Mouse (Mus musculus) adipocyte (in vitro differentiated cells): Measurements from ENCODE around the gene Rab27a.
"Not testable (repeated sequence)": the region's sequence is repeated elsewhere in the genome, so short reads cannot be mapped to it uniquely, and the experiment has no call there.

Source experiments
- DNase-seq: peaks from one replicate; pipeline ENCODE4 v3.0.0-alpha.2; 2016; ENCODE audit warnings: low spot score

The Rab27a gene

DNA sequence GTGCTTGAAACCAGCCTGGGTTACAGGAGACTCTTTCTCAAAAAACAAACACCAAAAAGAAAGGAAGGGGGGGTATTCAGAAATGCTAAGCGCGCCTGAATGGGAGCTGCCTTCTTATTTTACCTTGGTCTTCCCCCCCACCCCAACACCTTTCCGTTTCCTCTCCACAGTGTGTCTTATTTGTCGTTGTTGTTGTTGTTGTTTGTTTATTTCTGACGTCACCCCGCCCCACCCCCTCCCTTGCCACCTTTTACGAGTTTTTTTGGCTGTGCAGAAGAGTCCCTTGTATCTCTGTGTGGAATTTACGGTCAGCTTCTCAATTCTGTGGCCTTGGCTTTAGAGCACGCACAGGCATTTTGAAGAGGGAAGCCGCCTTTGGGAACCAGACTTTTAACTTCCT, 1.1 kb downstream of the Rab27a start:
- no peak for DNase-seq

GRCm38 (mm10) chr9:73047906-73048305, 3.3 kb downstream of the Rab27a start:
- peak; percentile 31 for DNase-seq

- DNase-seq = no peak
These were observed 4.3 kb downstream of the Rab27a start for GRCm38 (mm10) chr9:73048927-73049326.

GRCm38 (mm10) chr9:73049833-73050232, 5.2 kb downstream of the Rab27a start:
- DNase-seq = no peak

GRCm38 (mm10) chr9:73050606-73051005, 6.0 kb downstream of the Rab27a start:
- DNase-seq = no peak

DNA sequence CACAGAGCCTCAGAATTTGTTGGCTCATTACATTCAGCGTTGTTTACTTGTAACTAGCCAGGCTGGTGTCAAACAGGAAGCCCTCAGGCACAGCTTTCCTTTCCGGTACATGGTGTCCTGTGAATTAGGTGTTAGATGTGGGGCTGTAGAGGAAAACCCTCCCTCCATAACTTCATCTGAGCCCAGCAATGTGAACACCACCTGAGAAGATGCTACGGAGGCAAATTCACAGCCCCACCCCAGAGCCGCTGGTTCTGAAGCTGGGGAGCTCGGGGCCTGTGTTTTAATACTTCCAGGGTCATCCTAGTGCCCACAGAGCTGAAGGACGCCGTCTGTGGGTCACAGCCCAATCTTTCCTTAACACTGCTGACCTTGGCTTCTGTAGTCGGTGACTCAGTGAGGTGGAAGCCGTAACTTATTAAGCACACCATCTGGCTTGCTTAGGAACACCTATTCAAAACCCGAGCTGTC, 10.8 kb downstream of the Rab27a start:
- DNase-seq = no peak

DNA sequence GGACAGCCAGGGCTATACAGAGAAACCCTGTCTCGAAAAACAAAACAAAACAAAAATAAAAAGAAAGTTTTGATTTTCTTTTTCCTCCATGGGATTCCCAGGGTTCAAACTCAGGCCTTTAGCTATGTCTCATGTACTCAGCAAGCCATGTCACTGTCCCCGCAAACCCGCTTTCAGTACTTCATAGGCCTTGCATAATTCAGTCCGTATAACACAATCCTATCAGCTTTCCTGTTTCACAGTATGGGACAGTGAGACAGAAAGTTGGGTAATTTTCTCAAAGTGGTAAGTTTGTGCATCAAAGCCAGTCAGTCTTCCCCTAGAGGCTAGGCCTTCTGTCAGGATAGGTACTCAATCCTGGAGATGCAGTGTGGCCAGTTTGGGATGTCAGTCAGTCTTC, 14.6 kb downstream of the Rab27a start:
- DNase-seq = no peak

GRCm38 (mm10) chr9:73063621-73064290, 19.1 kb downstream of the Rab27a start:
- no peak for DNase-seq

- DNase-seq = no peak
These were observed 22.4 kb downstream of the Rab27a start for GRCm38 (mm10) chr9:73067086-73067485.

- DNase-seq = peak; percentile 9
These were observed 23.6 kb downstream of the Rab27a start for GRCm38 (mm10) chr9:73068230-73068679.

DNA sequence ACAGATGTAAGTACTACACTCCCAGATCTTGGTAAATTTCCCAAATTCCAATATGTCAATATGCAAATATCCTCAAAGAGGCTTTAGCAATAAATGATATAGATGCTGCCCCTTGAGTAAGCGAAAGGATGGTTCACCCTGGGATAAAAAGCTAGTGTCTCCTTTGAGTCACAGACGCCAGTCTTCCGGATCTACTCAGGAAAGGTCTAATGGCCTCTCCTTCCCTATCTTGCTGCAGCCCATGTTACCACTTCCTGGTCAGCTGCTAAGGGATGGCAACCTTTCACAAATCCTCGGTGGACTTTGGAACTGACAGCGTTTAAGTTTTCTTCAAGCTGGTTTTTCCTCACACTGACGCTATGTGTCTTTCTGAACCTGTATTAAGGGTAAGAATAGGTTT, 24.0 kb downstream of the Rab27a start:
- no peak for DNase-seq

DNA sequence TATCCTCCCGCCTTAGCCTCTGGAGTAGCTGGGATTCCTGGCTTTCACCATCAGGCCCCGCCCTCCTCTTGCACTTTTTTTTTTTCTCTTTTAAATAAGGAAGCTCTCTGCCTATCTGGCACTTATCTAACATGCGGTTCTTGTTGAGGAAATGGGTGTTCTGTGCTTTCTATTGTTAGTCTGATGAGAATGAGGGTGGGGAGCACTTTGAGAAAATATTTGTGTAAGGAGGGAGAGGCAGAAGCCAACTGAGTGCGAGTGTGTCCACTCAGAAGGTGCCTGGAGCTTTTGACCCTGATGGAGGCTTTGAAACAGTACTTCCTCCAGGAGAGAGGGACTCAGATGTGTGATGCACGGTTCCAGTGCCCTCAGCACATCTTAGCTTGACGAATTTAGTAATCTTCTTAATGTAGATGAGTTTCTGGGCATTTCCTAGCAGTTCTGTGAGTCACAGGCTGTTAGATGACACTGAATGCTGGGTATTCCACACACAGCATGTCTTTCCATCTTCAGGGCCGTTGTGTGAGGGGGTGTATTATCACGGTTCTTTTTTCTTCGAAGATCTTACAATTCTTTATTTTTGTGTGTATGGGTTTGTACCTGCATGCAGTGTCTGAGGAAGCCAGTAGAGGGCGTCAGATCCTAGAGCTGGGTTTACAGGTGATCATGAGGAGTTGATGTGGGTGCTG, 26.5 kb downstream of the Rab27a start:
- no peak for DNase-seq

- no peak for DNase-seq
These were observed 27.8 kb downstream of the Rab27a start for GRCm38 (mm10) chr9:73072426-73072825.

GRCm38 (mm10) chr9:73073169-73073568, 28.5 kb downstream of the Rab27a start:
- DNase-seq = no peak

- not testable (repeated sequence) for DNase-seq
These were observed 34.7 kb downstream of the Rab27a start for GRCm38 (mm10) chr9:73079349-73079748.

DNA sequence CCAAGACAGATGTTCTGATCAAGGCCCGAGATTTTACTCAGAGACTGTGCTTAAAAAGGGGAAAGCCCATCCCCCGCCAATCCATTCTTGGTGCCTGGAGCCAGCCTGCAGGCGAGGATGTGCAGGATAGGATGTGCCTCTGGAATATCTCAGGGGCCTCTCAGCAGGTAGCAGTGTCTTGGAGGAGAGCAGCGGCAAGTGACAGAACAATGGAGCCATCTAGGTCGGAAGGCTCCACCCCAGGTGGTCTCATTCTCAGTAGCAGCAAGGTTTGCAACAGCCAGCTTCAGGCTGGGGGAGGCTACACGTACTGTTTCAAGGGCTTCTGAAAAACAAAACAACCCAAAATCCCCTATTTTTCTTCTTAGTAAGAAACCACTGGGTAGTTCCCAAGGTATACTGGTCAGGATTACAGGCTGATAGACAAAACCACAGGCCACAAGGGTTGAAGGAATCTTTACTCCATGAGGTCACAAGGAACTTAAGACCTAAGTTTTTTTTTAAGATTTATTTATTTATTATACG, 35.2 kb downstream of the Rab27a start:
- DNase-seq = no peak

- no peak for DNase-seq
These were observed 37.8 kb downstream of the Rab27a start for GRCm38 (mm10) chr9:73082291-73083000.

DNA sequence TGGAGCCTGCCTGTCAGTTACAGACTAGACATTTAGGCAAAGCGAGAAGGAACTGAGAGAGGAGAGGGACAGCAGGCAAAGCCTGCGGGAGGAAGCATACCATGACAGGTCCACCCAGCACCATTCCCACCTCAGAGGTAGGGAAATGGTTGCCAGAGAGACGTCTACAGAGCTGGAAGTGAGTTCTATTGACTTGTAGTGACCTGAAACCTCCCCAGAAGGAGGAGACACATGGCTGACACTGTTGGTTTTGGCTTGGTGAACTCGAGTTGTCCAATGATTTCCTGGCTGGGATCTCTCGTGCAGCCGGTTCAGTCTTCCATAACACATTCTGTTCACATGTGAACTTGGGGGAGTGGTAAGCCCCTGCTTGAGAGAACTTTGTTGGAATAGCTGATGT, 39.3 kb downstream of the Rab27a start:
- no peak for DNase-seq

DNA sequence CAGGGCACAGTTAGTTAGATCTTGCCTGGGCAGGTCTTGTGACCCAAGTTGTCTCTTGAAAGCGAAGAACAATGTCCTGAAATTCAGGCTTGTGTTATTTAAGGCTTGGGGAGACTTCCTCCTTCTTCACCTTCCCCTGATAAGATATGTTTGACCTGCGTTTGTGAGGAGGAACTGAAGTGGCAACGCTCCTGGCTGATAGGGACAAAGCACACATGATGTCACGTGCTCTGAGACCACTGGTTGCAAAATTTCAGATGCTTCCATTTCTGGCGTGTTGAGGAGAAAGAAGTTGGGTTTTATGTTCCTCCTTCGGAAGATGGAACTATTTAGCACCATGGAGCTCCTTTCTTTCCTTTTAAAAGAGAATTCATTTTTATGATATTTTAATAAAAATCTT, 41.2 kb downstream of the Rab27a start:
- no peak for DNase-seq

GRCm38 (mm10) chr9:73087121-73087520, 42.5 kb downstream of the Rab27a start:
- DNase-seq = no peak

DNA sequence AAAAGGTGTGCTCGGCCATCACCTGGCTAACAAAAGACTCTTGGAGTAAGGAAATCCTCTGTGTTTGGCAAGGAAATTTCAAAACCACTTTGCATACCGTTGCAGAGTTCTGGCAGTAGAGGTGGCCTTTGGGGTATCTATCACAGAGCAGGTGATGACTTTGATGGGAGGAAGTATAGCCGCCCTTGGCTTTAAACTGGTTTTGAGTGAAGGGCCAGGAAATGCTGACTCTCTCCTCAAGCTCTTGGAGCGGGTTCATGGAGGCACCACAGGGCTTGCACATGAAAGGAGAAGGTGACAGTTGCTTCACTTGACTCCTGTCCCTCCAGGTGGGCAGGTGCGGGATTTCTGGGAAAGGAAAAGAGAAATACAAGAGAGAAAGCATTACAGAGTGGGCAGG, 42.9 kb downstream of the Rab27a start:
- DNase-seq = no peak

- no peak for DNase-seq
These were observed 44.7 kb downstream of the Rab27a start for GRCm38 (mm10) chr9:73089222-73089920.
